Mouse (Mus musculus): ENCODE results near the gene Eci3. TPM values are rescaled to one million over a fixed set of nuclear protein-coding genes. Genes with fewer than 3 reads are reported as not detected.
"Not testable (repeated sequence)": the region's sequence is repeated elsewhere in the genome, so short reads cannot be mapped to it uniquely, and the experiment has no call there.

Gene Eci3
- polyA plus RNA-seq, 1 experiment, result not detected

- H3K79me2 ChIP-seq (ENCODE audit: control insufficient read depth, insufficient read depth), result no peaks in the 10 kb centered on the region
- TF ChIP-seq REST (IDR thresholded peaks at IDR 0.05; ENCODE audit: insufficient read depth, insufficient read length) (no peak), MYOG (IDR thresholded peaks at IDR 0.05; ENCODE audit: control insufficient read depth in 1 of 3, insufficient read depth in 1 of 3, insufficient read length in 2 of 3, low read depth in 2 of 3) (no peak), SRF (IDR thresholded peaks at IDR 0.05; ENCODE audit: control insufficient read depth, insufficient read length, low read depth) (no peak), E2F4 (IDR thresholded peaks at IDR 0.05; ENCODE audit: insufficient read depth) (no peak), TCF3 (IDR thresholded peaks at IDR 0.05; ENCODE audit: insufficient read length, low read depth) (no peak), USF1 (IDR thresholded peaks at IDR 0.05; ENCODE audit: low read depth) (no peak)
- H3K36me3 ChIP-seq (ENCODE audit: control insufficient read depth, insufficient read depth), result peaks cover 5% of the 10 kb centered on the region
- peak overlapping the region; percentile 67 for H3K4me3 ChIP-seq
- H3ac ChIP-seq (ENCODE audit: control insufficient read depth, insufficient read length), result no peak overlapping the region
- H3K27me3 ChIP-seq (ENCODE audit: control insufficient read depth, insufficient read depth, insufficient read length), result no peaks in the 10 kb centered on the region
- peak overlapping the region; percentile 89 for H3K4me2 ChIP-seq (ENCODE audit: low read depth)
These were observed 29.5 kb upstream of the Eci3 start for GRCm38 (mm10) chr13:34993085-34993484.

GRCm38 (mm10) chr13:34991581-34992273, 28.1 kb upstream of the Eci3 start:
- Histone ChIP-seq H3K79me2 (ENCODE audit: control insufficient read depth, insufficient read depth) (no peaks in the 10 kb centered on the region), H3K36me3 (ENCODE audit: control insufficient read depth, insufficient read depth) (peaks cover 18% of the 10 kb centered on the region), H3K4me3 (no peak overlapping the region), H3K4me2 (ENCODE audit: low read depth) (no peak overlapping the region), H3ac (ENCODE audit: control insufficient read depth, insufficient read length) (no peak overlapping the region), H3K27me3 (ENCODE audit: control insufficient read depth, insufficient read depth, insufficient read length) (no peaks in the 10 kb centered on the region)
- TF ChIP-seq TCF12 (IDR thresholded peaks at IDR 0.05; ENCODE audit: insufficient read depth, poor library complexity, severe bottlenecking) (no peak), POLR2AphosphoS2 (IDR thresholded peaks at IDR 0.05; ENCODE audit: insufficient read length, low read depth) (no peak), MAX (IDR thresholded peaks at IDR 0.05; ENCODE audit: low read depth) (no peak), CEBPB (IDR thresholded peaks at IDR 0.05; ENCODE audit: insufficient read depth, poor library complexity, severe bottlenecking) (no peak), E2F4 (IDR thresholded peaks at IDR 0.05; ENCODE audit: insufficient read depth) (no peak), SRF (IDR thresholded peaks at IDR 0.05; ENCODE audit: control insufficient read depth, insufficient read length, low read depth) (no peak), REST (IDR thresholded peaks at IDR 0.05; ENCODE audit: insufficient read depth, insufficient read length) (no peak), MYOG (IDR thresholded peaks at IDR 0.05; ENCODE audit: control insufficient read depth in 1 of 3, insufficient read depth in 1 of 3, insufficient read length in 2 of 3, low read depth in 2 of 3) (no peak), POLR2A (IDR thresholded peaks at IDR 0.05; ENCODE audit: insufficient read length, low read depth) (no peak), TCF3 (IDR thresholded peaks at IDR 0.05; ENCODE audit: insufficient read length, low read depth) (no peak)

- peaks cover 26% of the 10 kb centered on the region for H3K36me3 ChIP-seq (ENCODE audit: control insufficient read depth, insufficient read depth)
These were observed 19.9 kb upstream of the Eci3 start for GRCm38 (mm10) chr13:34983479-34983878.

GRCm38 (mm10) chr13:34978635-34979034, 15.0 kb upstream of the Eci3 start:
- not testable (repeated sequence) for H3K79me2 ChIP-seq (ENCODE audit: control insufficient read depth, insufficient read depth); H3K27me3 ChIP-seq (ENCODE audit: control insufficient read depth, insufficient read depth, insufficient read length); H3K4me2 ChIP-seq (ENCODE audit: low read depth); H3K4me3 ChIP-seq; H3ac ChIP-seq (ENCODE audit: control insufficient read depth, insufficient read length)
- peaks cover 19% of the 10 kb centered on the region for H3K36me3 ChIP-seq (ENCODE audit: control insufficient read depth, insufficient read depth)

More at GRCm38 (mm10) chr13:34983479-34983878, 19.9 kb upstream of the Eci3 start:
- not testable (repeated sequence) for H3K27me3 ChIP-seq (ENCODE audit: control insufficient read depth, insufficient read depth, insufficient read length); H3K4me2 ChIP-seq (ENCODE audit: low read depth); H3K79me2 ChIP-seq (ENCODE audit: control insufficient read depth, insufficient read depth); H3K4me3 ChIP-seq; H3ac ChIP-seq (ENCODE audit: control insufficient read depth, insufficient read length)

- H3K79me2 ChIP-seq (ENCODE audit: control insufficient read depth, insufficient read depth), result no peaks in the 10 kb centered on the region
- TF ChIP-seq POLR2A (IDR thresholded peaks at IDR 0.05; ENCODE audit: insufficient read length, low read depth) (no peak), USF1 (IDR thresholded peaks at IDR 0.05; ENCODE audit: low read depth) (no peak), CEBPB (IDR thresholded peaks at IDR 0.05; ENCODE audit: insufficient read depth, poor library complexity, severe bottlenecking) (no peak), MAX (IDR thresholded peaks at IDR 0.05; ENCODE audit: low read depth) (no peak), MYOG (IDR thresholded peaks at IDR 0.05; ENCODE audit: control insufficient read depth in 1 of 3, insufficient read depth in 1 of 3, insufficient read length in 2 of 3, low read depth in 2 of 3) (no peak), TCF12 (IDR thresholded peaks at IDR 0.05; ENCODE audit: insufficient read depth, poor library complexity, severe bottlenecking) (no peak)
- H3K36me3 ChIP-seq (ENCODE audit: control insufficient read depth, insufficient read depth), result peaks cover 19% of the 10 kb centered on the region
- H3K4me3 ChIP-seq, result no peak overlapping the region
- no peaks in the 10 kb centered on the region for H3K27me3 ChIP-seq (ENCODE audit: control insufficient read depth, insufficient read depth, insufficient read length)
- H3K4me2 ChIP-seq (ENCODE audit: low read depth), result no peak overlapping the region
- H3ac ChIP-seq (ENCODE audit: control insufficient read depth, insufficient read length), result no peak overlapping the region
These were observed 13.8 kb upstream of the Eci3 start for GRCm38 (mm10) chr13:34977410-34977809.

GRCm38 (mm10) chr13:34976116-34976515, 12.5 kb upstream of the Eci3 start:
- H3K36me3 ChIP-seq (ENCODE audit: control insufficient read depth, insufficient read depth), result peaks cover 19% of the 10 kb centered on the region
- no peaks in the 10 kb centered on the region for H3K27me3 ChIP-seq (ENCODE audit: control insufficient read depth, insufficient read depth, insufficient read length)

More at GRCm38 (mm10) chr13:34976116-34976515, 12.5 kb upstream of the Eci3 start:
- H3K79me2 ChIP-seq (ENCODE audit: control insufficient read depth, insufficient read depth), result no peaks in the 10 kb centered on the region
- no peak overlapping the region for H3K4me2 ChIP-seq (ENCODE audit: low read depth)
- TF ChIP-seq E2F4 (IDR thresholded peaks at IDR 0.05; ENCODE audit: insufficient read depth) (no peak), TCF12 (IDR thresholded peaks at IDR 0.05; ENCODE audit: insufficient read depth, poor library complexity, severe bottlenecking) (no peak), REST (IDR thresholded peaks at IDR 0.05; ENCODE audit: insufficient read depth, insufficient read length) (no peak), TCF3 (IDR thresholded peaks at IDR 0.05; ENCODE audit: insufficient read length, low read depth) (no peak), POLR2AphosphoS2 (IDR thresholded peaks at IDR 0.05; ENCODE audit: insufficient read length, low read depth) (no peak), MAX (IDR thresholded peaks at IDR 0.05; ENCODE audit: low read depth) (no peak), USF1 (IDR thresholded peaks at IDR 0.05; ENCODE audit: low read depth) (no peak), CEBPB (IDR thresholded peaks at IDR 0.05; ENCODE audit: insufficient read depth, poor library complexity, severe bottlenecking) (no peak), SRF (IDR thresholded peaks at IDR 0.05; ENCODE audit: control insufficient read depth, insufficient read length, low read depth) (no peak), MYOG (IDR thresholded peaks at IDR 0.05; ENCODE audit: control insufficient read depth in 1 of 3, insufficient read depth in 1 of 3, insufficient read length in 2 of 3, low read depth in 2 of 3) (no peak), POLR2A (IDR thresholded peaks at IDR 0.05; ENCODE audit: insufficient read length, low read depth) (no peak), MYOD1 (IDR thresholded peaks at IDR 0.05; ENCODE audit: control insufficient read depth in 1 of 3, insufficient read length in 2 of 3, low read depth in 2 of 3) (no peak)
- H3ac ChIP-seq (ENCODE audit: control insufficient read depth, insufficient read length), result no peak overlapping the region
- H3K4me3 ChIP-seq, result no peak overlapping the region

All from myocyte (in vitro differentiated cells).